Mouse (Mus musculus): ENCODE measurements around the gene Ncbp2.

The Ncbp2 gene

GRCm38 (mm10) chr16:31948345-31948774 is at the start of gene Ncbp2, which contains the start of gene 0610012G03Rik:
Ncbp2 (plus strand) TSS chr16:31948513.
0610012G03Rik (minus strand) TSS chr16:31948494.
- DNase-seq (ENCODE audit: low spot score): peak; percentile 92

- no peak for DNase-seq (ENCODE audit: low spot score)
Measured at GRCm38 (mm10) chr16:31898546-31899326, 49.6 kb upstream of the Ncbp2 start.

GRCm38 (mm10) chr16:31901886-31902285 is 46.4 kb upstream of the Ncbp2 start:
- no peak for DNase-seq (ENCODE audit: low spot score)

GRCm38 (mm10) chr16:31903239-31903638 is 45.1 kb upstream of the Ncbp2 start:
- no peak for DNase-seq (ENCODE audit: low spot score)

GRCm38 (mm10) chr16:31905331-31905730 is 43.0 kb upstream of the Ncbp2 start:
- no peak for DNase-seq (ENCODE audit: low spot score)

GRCm38 (mm10) chr16:31905891-31906825 is 42.2 kb upstream of the Ncbp2 start:
- peak; percentile 67 for DNase-seq (ENCODE audit: low spot score)

GRCm38 (mm10) chr16:31906896-31907295 is 41.4 kb upstream of the Ncbp2 start:
- DNase-seq (ENCODE audit: low spot score): peak; percentile 62

GRCm38 (mm10) chr16:31908959-31909358 is 39.4 kb upstream of the Ncbp2 start:
- no peak for DNase-seq (ENCODE audit: low spot score)

GRCm38 (mm10) chr16:31910281-31910847 is 37.9 kb upstream of the Ncbp2 start:
- DNase-seq (ENCODE audit: low spot score): peak; percentile 62

- peak; percentile 87 for DNase-seq (ENCODE audit: low spot score)
Measured at GRCm38 (mm10) chr16:31917776-31918175, 30.5 kb upstream of the Ncbp2 start.

GRCm38 (mm10) chr16:31918248-31918724 is 30.0 kb upstream of the Ncbp2 start:
- DNase-seq (ENCODE audit: low spot score): peak; percentile 85

- no peak for DNase-seq (ENCODE audit: low spot score)
Measured at GRCm38 (mm10) chr16:31924368-31924767, 23.9 kb upstream of the Ncbp2 start.

GRCm38 (mm10) chr16:31926091-31926490 is 22.2 kb upstream of the Ncbp2 start:
- no peak for DNase-seq (ENCODE audit: low spot score)

- DNase-seq (ENCODE audit: low spot score): no peak
Measured at GRCm38 (mm10) chr16:31926547-31927182, 21.6 kb upstream of the Ncbp2 start.

GRCm38 (mm10) chr16:31927412-31927811 is 20.9 kb upstream of the Ncbp2 start:
- no peak for DNase-seq (ENCODE audit: low spot score)

GRCm38 (mm10) chr16:31931330-31931729 is 17.0 kb upstream of the Ncbp2 start:
- no peak for DNase-seq (ENCODE audit: low spot score)

GRCm38 (mm10) chr16:31932255-31932654 is 16.1 kb upstream of the Ncbp2 start:
- DNase-seq (ENCODE audit: low spot score): no peak

GRCm38 (mm10) chr16:31932840-31933697 is 15.2 kb upstream of the Ncbp2 start:
- DNase-seq (ENCODE audit: low spot score): peak; percentile 76

- DNase-seq (ENCODE audit: low spot score): no peak
Measured at GRCm38 (mm10) chr16:31933751-31934549, 14.4 kb upstream of the Ncbp2 start, which contains the start of gene Pigz. Pigz (plus strand) TSS chr16:31933851.

- no peak for DNase-seq (ENCODE audit: low spot score)
Measured at GRCm38 (mm10) chr16:31934550-31935010, 13.7 kb upstream of the Ncbp2 start.

Data from yolk sac, embryonic 10.5 days (tissue).